ENCODE assay signal across 10 mouse cellular contexts in genomic region chrX:155643975-155644374, GRCm38 (mm10). TPM values are rescaled to one million over a fixed set of nuclear protein-coding genes. Genes with fewer than 3 reads are reported as not detected.
DNase-seq lines count a peak whose midpoint lies in the region; ATAC-seq and TF ChIP-seq lines count a peak whose summit lies in the region.
"Had no signal": no experiment of that assay in that cellular context is flagged by ENCODE, and none has a peak within 500 bp of the region (broad histone marks: within the 10 kb centered on the region; RNA-seq: fewer than 3 reads in every experiment).

No protein-coding gene starts in this region.

- H3K4me3 ChIP-seq in lung, postnatal 0 days (ENCODE audit: low read depth, low read length), result no peak overlapping the region
- H3K4me3 ChIP-seq: megakaryocyte, embryonic 14.5 days had no signal

- no peaks in the 10 kb centered on the region for H3K27me3 ChIP-seq in lung, postnatal 0 days (replicated peaks; ENCODE audit: insufficient read depth, low read length)
- H3K27me3 ChIP-seq: megakaryocyte, embryonic 14.5 days had no signal

- peak; percentile 17 for DNase-seq in heart, postnatal 4 days
- no peak for DNase-seq in heart, adult 8-10 months (ENCODE audit: low spot score)
- peak; percentile 7 for DNase-seq in lung, postnatal 0 days (ENCODE audit: low spot score)
- no peak for DNase-seq in lung, postnatal 4 days
- peak; percentile 4 for DNase-seq in R1 (ENCODE audit: low read depth, low spot score)
- DNase-seq in lung, postnatal 14 days, result peak; percentile 3
- DNase-seq in yolk sac, embryonic 10.5 days (ENCODE audit: low spot score), result no peak
- no peak for DNase-seq in T-cell, adult 2 months (ENCODE audit: low spot score)

- ATAC-seq in lung, postnatal 0 days, result no peak

- H3K27ac ChIP-seq in lung, postnatal 0 days (ENCODE audit: low read length), result no peak overlapping the region

- no peaks in the 10 kb centered on the region for H3K9me3 ChIP-seq in lung, postnatal 0 days (ENCODE audit: low read length)
- H3K9me3 ChIP-seq: megakaryocyte, embryonic 14.5 days had no signal

- no peak for TF ChIP-seq EP300 in lung, postnatal 0 days (IDR thresholded peaks at IDR 0.05)

- no peaks in the 10 kb centered on the region for H3K36me3 ChIP-seq in lung, postnatal 0 days (ENCODE audit: insufficient read depth, low read length)

- TF ChIP-seq CTCF in lung, postnatal 0 days (IDR thresholded peaks at IDR 0.05), result peak; percentile 70

- WGBS in lung, postnatal 0 days, result 13% methylated on average over 1 of the region's 1 CpGs

- no peaks in the 10 kb centered on the region for H3K4me1 ChIP-seq in lung, postnatal 0 days (ENCODE audit: insufficient read depth, low read depth, low read length)
- H3K4me1 ChIP-seq: megakaryocyte, embryonic 14.5 days had no signal

- H3K9ac ChIP-seq in lung, postnatal 0 days (replicated peaks; ENCODE audit: low read depth), result no peak overlapping the region

- H3K4me2 ChIP-seq in lung, postnatal 0 days (replicated peaks; ENCODE audit: low read depth, low read length), result no peak overlapping the region

RNA-seq across cellular contexts. Expression of gene Gm15155, which starts 19.4 kb away (rescaled TPM):
- total RNA-seq in heart, postnatal 4 days (2021), result not detected
- total RNA-seq in heart, adult 8-10 months (2022), result not detected
- polyA plus RNA-seq in lung, postnatal 0 days (2015; fragmentation: Nextera tagmentation; extraction: Ambion mirVana), result not detected in 2 replicates
- polyA plus RNA-seq: intestine, embryonic 14.5 days had no signal

RNA-seq across cellular contexts. Expression of gene Ptchd1, which starts 20.4 kb away (rescaled TPM):
- total RNA-seq in heart, postnatal 4 days (2021), result under 1 TPM; 0.45 to 0.52 TPM
- under 1 TPM in 3 of 4 experiments, not detected in 1; 0.08 to 0.28 (median 0.14) TPM for total RNA-seq in heart, adult 8-10 months (2022)
- polyA plus RNA-seq in lung, postnatal 0 days (2015; fragmentation: Nextera tagmentation; extraction: Ambion mirVana), result 0.08 and 0.12 TPM in 2 replicates

Comparison
In these comparisons a context has a peak if more than half of its experiments do, and no peak if none do; other contexts are left out.
1. DNase-seq: peak in heart, postnatal 4 days (single experiment), lung, postnatal 0 days (single experiment), R1 (single experiment) and lung, postnatal 14 days (single experiment); none in heart, adult 8-10 months (single experiment), lung, postnatal 4 days (0 of 2), yolk sac, embryonic 10.5 days (single experiment) and T-cell, adult 2 months (single experiment).